Mouse (Mus musculus) forebrain, embryonic 15.5 days (tissue): ENCODE results near the gene Phactr4. TPM values are rescaled to one million over a fixed set of nuclear protein-coding genes. Genes with fewer than 3 reads are reported as not detected.

Source experiments
- ATAC-seq: fragments of 200-750 bp; cut with Nextera tagmentation; replicated peaks from 2 replicates; pipeline ENCODE4 v1.8.0; 2017; ENCODE audit warnings: mild to moderate bottlenecking, moderate TSS enrichment, moderate library complexity
- H3K27ac ChIP-seq: fragments of 300-500 bp; sonication (generic); replicated peaks from 2 replicates; pipeline ENCODE4 v1.5.1; 2015; ENCODE audit warnings: mild to moderate bottlenecking, inconsistent platforms
- H3K27me3 ChIP-seq: fragments of 300-500 bp; sonication (generic); 2 replicates; pipeline ENCODE4 v1.6.1; 2015; ENCODE audit warnings: inconsistent platforms
- H3K36me3 ChIP-seq: fragments of 300-500 bp; sonication (generic); 2 replicates; pipeline ENCODE4 v1.6.1; 2015; ENCODE audit warnings: mild to moderate bottlenecking, inconsistent platforms
- H3K4me1 ChIP-seq: fragments of 300-500 bp; sonication (generic); 2 replicates; pipeline ENCODE4 v1.6.1; 2015; ENCODE audit warnings: inconsistent platforms
- H3K4me2 ChIP-seq: fragments of 300-500 bp; sonication (generic); replicated peaks from 2 replicates; pipeline ENCODE4 v1.6.1; 2015; ENCODE audit warnings: mild to moderate bottlenecking, inconsistent platforms
- H3K4me3 ChIP-seq: fragments of 300-500 bp; sonication (generic); 2 replicates; pipeline ENCODE4 v1.5.1; 2015; ENCODE audit warnings: mild to moderate bottlenecking, inconsistent platforms
- H3K9ac ChIP-seq: fragments of 300-500 bp; sonication (generic); replicated peaks from 2 replicates; pipeline ENCODE4 v1.6.1; 2015; ENCODE audit warnings: mild to moderate bottlenecking, inconsistent platforms
- H3K9me3 ChIP-seq: fragments of 300-500 bp; sonication (generic); 2 replicates; pipeline ENCODE4 v1.6.1; 2016; ENCODE audit warnings: inconsistent platforms
- WGBS: fragments of 180-500 bp; shearing (Covaris S2); methylation state at CpG from one replicate; pipeline ENCODE4 v1.1.7; 2015; ENCODE audit warnings: mixed read lengths; 5-methylcytosine and 5-hydroxymethylcytosine counted together
- microRNA-seq: library from miRNA; unstranded; fragments of <30 nt; microRNA quantifications from one replicate; pipeline ENCODE4, GENCODE M21; 2016
- polyA plus RNA-seq: library from polyadenylated mRNA; unstranded; fragments of >200 nt; fragmentation: Nextera tagmentation; extraction: Ambion mirVana; gene quantifications from 2 replicates; pipeline ENCODE4 v1.2.1, GENCODE M21; 2015

The Phactr4 gene
- polyA plus RNA-seq, 1 experiment from 2014 or later, result 11.5 TPM

- peaks cover 10% of the 10 kb centered on the region for H3K4me1 ChIP-seq
- H3K9ac ChIP-seq, result no peak overlapping the region
- no peaks in the 10 kb centered on the region for H3K9me3 ChIP-seq
- H3K36me3 ChIP-seq, result peaks cover 54% of the 10 kb centered on the region
- no peaks in the 10 kb centered on the region for H3K27me3 ChIP-seq
- no peak overlapping the region for H3K4me3 ChIP-seq
- H3K27ac ChIP-seq, result no peak overlapping the region
- 25% methylated on average over 1 of the region's 1 CpGs for WGBS
- no peak for ATAC-seq
- no peak overlapping the region for H3K4me2 ChIP-seq
Observed at GRCm38 (mm10) chr4:132311209-132311608, 111.1 kb downstream of the Phactr4 start.

- no peak for ATAC-seq
- Histone ChIP-seq H3K4me2 (peak overlapping the region; percentile 74), H3K4me3 (peak overlapping the region; percentile 85), H3K36me3 (peaks cover 46% of the 10 kb centered on the region), H3K27me3 (no peaks in the 10 kb centered on the region), H3K27ac (peak overlapping the region; percentile 93; the same call in 1 of the 2 replicates), H3K9ac (peak overlapping the region; percentile 96), H3K4me1 (peaks cover 10% of the 10 kb centered on the region), H3K9me3 (no peaks in the 10 kb centered on the region)
- WGBS, result 27% methylated on average over 10 of the region's 10 CpGs
Observed at GRCm38 (mm10) chr4:132309849-132310472, 112.3 kb downstream of the Phactr4 start.

DNA sequence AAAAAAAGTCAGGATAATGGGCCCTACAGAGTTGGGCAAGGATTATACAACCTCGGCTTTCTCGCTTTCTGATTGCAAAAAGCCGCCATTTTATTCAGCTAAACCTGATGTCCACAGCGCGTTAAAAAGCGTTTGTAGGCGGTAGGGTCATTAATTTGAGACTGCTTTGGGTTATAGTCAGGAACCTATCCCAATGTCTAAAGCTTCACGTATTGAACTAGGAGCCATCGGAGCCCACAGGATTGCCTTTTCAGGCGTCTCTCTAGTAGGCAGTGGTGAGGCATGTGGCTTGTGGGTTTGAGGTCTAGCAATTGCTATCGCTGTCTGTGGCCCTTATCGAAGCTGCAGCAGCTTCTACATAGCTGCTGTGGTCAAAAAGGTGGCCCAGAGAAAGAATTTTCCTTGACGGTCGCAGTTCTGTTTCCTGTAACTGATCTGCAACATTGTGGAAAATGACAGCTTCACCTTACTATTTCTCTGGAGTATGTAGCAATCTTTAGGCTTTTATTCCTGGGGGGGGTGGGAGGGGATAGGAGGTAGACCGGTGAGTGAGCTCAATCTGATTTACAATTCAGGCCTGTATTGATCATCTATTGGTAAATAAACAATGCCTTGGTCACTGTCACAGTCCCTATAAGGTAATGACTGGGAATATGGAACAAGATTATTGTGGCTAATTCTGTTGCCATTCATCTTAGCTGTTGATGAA lies 113.0 kb downstream of the Phactr4 start:
- Histone ChIP-seq H3K27me3 (no peaks in the 10 kb centered on the region), H3K27ac (peak overlapping the region; percentile 93), H3K9ac (peak overlapping the region; percentile 96), H3K4me3 (peak overlapping the region; percentile 85), H3K4me1 (peaks cover 10% of the 10 kb centered on the region), H3K4me2 (peak overlapping the region; percentile 74), H3K9me3 (no peaks in the 10 kb centered on the region), H3K36me3 (peaks cover 42% of the 10 kb centered on the region)
- no peak for ATAC-seq
- 2% methylated on average over 15 of the region's 15 CpGs for WGBS

GRCm38 (mm10) chr4:132308437-132309139 lies 113.7 kb downstream of the Phactr4 start:
- Histone ChIP-seq H3K36me3 (peaks cover 36% of the 10 kb centered on the region), H3K4me2 (peak overlapping the region; percentile 74), H3K9ac (peak overlapping the region; percentile 96), H3K4me1 (peaks cover 10% of the 10 kb centered on the region), H3K27me3 (no peaks in the 10 kb centered on the region), H3K4me3 (peak overlapping the region; percentile 85), H3K9me3 (no peaks in the 10 kb centered on the region), H3K27ac (peak overlapping the region; percentile 93)
- WGBS, result 1% methylated on average over 41 of the region's 41 CpGs
- ATAC-seq, result peak; percentile 96

- H3K9me3 ChIP-seq, result no peaks in the 10 kb centered on the region
- no peak overlapping the region for H3K9ac ChIP-seq
- no peaks in the 10 kb centered on the region for H3K27me3 ChIP-seq
- WGBS, result 69% methylated on average over 6 of the region's 6 CpGs
- no peak overlapping the region for H3K27ac ChIP-seq
- H3K4me1 ChIP-seq, result peaks cover 13% of the 10 kb centered on the region
- H3K36me3 ChIP-seq, result peaks cover 11% of the 10 kb centered on the region
- no peak overlapping the region for H3K4me2 ChIP-seq
- ATAC-seq, result no peak
- no peak overlapping the region for H3K4me3 ChIP-seq
Observed at GRCm38 (mm10) chr4:132306004-132306403, 116.3 kb downstream of the Phactr4 start.

Small RNAs within 50 kb of the gene (microRNA-seq; reads per million reads assigned to microRNA genes)
- gene Gm25707, result not detected

Other genes with a start within 250 kb of the Phactr4 start
- 151 and 160 TPM in 2 replicates for gene Ythdf2, start 210.2 kb downstream of the Phactr4 start, polyA plus RNA-seq
- 50.8 and 53.3 TPM in 2 replicates for gene Gmeb1, start 160.9 kb downstream of the Phactr4 start, polyA plus RNA-seq
- gene Taf12, start 148.1 kb downstream of the Phactr4 start, polyA plus RNA-seq, result 44.6 and 50.5 TPM in 2 replicates
- 0.60 and 1.0 TPM in 2 replicates for gene Rab42, start 119.1 kb downstream of the Phactr4 start, polyA plus RNA-seq
- 86.3 and 92.3 TPM in 2 replicates for gene Trnau1ap, start 93.0 kb downstream of the Phactr4 start, polyA plus RNA-seq
- 53.3 and 55.1 TPM in 2 replicates for gene Rcc1, start 68.9 kb downstream of the Phactr4 start, polyA plus RNA-seq
- 20.8 and 21.3 TPM in 2 replicates for gene Med18, start 41.4 kb upstream of the Phactr4 start, polyA plus RNA-seq
- gene Sesn2, start 88.0 kb upstream of the Phactr4 start, polyA plus RNA-seq, result 5.6 and 6.3 TPM in 2 replicates
- 1,097 and 1,228 TPM in 2 replicates for gene Atpif1, start 111.2 kb upstream of the Phactr4 start, polyA plus RNA-seq
- 146 and 150 TPM in 2 replicates for gene Dnajc8, start 113.1 kb upstream of the Phactr4 start, polyA plus RNA-seq
- gene Ptafr, start 141.6 kb upstream of the Phactr4 start, polyA plus RNA-seq, result 0.26 and 0.39 TPM in 2 replicates
- gene Eya3, start 216.5 kb upstream of the Phactr4 start, polyA plus RNA-seq, result 17.8 and 19.7 TPM in 2 replicates